Mouse (Mus musculus): ENCODE measurements at regions not wholly inside any gene's neighbourhood (a gene's known extent, or its start where the extent isn't known, plus 50 kb on each side); places are given as distances from the start of the nearest gene placed in this dataset.

GRCm38 (mm10) chr3:17795271-17796260 lies 152.6 kb upstream of the Cypt12 start:
- no peak for DNase-seq (ENCODE audit: low spot score in 2 of 2)

GRCm38 (mm10) chr3:17796766-17797165 lies 151.4 kb upstream of the Cypt12 start:
- DNase-seq (ENCODE audit: low spot score in 2 of 2) = no peak

DNA sequence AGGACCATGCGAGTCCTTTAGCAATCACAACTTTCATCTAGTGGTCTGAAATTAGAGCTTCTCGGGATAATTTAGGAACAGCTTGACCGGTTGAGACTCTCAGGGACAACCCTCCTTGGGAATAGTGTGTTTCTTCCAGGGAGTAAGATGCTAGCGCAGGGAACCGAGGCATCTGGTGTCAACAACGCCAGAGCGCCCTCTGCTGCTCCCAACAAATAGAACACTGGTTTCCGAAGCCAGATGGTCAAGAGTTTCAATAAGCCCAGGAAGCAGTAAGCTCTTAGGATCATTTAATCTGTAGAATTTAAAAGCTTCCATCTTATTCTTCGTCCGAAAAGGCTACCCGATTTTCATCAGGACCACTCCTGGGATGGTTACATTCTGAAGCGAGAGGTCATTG lies 149.8 kb upstream of the Cypt12 start:
- DNase-seq (ENCODE audit: low spot score in 2 of 2) = no peak

DNA sequence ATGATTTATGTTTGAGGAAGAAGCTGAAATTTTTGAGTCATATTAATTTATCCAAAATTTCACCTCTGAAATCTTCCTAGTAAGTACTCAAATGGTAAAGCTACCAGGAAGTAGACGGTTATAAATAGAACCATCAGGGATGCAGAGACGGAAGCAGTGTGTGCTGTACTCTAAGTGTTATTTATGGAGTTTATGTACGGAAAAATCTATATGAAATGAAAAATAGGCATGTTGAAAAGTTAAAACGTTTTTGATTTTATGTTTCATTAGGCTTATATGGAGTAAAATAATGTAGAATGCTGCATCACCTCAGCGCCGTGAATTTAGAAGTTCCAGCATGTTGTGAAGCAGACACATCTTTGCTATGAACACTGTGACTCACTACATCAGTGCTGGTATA lies 149.1 kb upstream of the Cypt12 start:
- DNase-seq (ENCODE audit: low spot score in 2 of 2) = no peak

- DNase-seq (ENCODE audit: low spot score in 2 of 2) = no peak
These were observed 147.4 kb upstream of the Cypt12 start for GRCm38 (mm10) chr3:17800810-17801209.

GRCm38 (mm10) chr3:17801479-17801878 lies 146.7 kb upstream of the Cypt12 start:
- DNase-seq (ENCODE audit: low spot score in 2 of 2) = no peak

GRCm38 (mm10) chr3:17805185-17805584 lies 143.0 kb upstream of the Cypt12 start:
- no peak for DNase-seq (ENCODE audit: low spot score in 2 of 2)

- DNase-seq (ENCODE audit: low spot score in 2 of 2) = no peak
These were observed 136.9 kb upstream of the Cypt12 start for GRCm38 (mm10) chr3:17811290-17811689.

- no peak for DNase-seq (ENCODE audit: low spot score in 2 of 2)
These were observed 124.0 kb upstream of the Cypt12 start for GRCm38 (mm10) chr3:17824201-17824600.

GRCm38 (mm10) chr3:17824662-17825061 lies 123.5 kb upstream of the Cypt12 start:
- no peak for DNase-seq (ENCODE audit: low spot score in 2 of 2)

GRCm38 (mm10) chr3:17825254-17825890 lies 122.8 kb upstream of the Cypt12 start:
- DNase-seq (ENCODE audit: low spot score in 2 of 2) = no peak

DNA sequence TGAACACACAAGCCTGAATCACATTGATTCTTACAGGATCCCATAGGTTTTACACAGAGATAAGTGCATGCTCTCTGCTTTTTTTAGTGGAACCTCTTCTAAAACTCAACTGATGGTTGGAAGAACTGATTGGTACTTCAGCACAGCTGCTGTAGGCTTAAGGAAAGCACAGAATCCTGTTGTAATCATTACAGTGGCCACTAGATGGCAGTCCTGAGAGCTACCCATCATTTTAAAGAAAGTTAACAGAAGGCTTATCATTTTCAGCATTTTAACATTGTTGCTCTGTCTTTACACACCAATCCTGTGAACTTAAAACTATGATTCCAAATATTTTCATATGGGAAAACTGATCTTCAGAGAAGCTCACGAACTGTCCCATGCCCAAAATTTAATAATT lies 113.5 kb upstream of the Cypt12 start:
- DNase-seq (ENCODE audit: low spot score in 2 of 2) = peak in 1 of 2 experiments; percentile 3

GRCm38 (mm10) chr3:17847609-17848008 lies 100.6 kb upstream of the Cypt12 start:
- no peak for DNase-seq (ENCODE audit: low spot score in 2 of 2)

DNA sequence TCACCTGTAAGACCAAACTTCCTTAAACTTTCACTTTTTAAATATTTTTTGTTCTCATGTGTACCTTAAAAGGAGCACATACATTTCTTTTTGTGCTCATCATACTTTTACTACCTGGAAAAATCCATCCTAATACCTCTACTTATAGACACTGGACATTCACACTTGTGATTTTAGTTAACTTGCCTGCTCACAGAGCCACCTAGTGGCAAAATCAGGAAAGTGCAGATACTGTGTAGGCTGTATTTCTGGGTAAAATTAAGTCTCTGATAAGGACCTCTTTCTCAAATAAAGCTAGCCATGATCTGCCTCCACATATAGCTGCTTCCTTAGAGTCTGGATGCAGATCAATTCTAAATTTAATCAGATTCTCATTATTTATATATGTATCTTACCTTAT lies 100.0 kb upstream of the Cypt12 start:
- no peak for DNase-seq (ENCODE audit: low spot score in 2 of 2)

DNA sequence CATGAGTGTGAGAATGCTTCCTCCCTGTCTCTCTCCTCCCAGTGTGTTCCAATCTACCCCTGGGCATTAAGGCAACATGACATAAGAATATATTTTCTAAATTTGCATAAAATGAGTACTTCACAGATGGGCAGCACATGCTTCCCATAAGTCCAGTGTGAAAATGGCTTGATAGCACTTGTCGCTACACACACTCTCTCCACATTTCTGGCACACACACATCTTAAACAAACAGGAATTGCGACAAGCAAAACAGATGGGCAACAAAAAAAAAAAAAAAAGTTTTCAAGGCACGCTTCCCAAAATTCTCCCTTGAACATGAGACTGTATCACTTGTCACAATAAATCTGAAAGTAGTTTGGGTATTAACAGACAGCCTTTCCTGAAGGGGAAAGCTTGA lies 85.8 kb upstream of the Cypt12 start:
- DNase-seq (ENCODE audit: low spot score in 2 of 2) = no peak

DNA sequence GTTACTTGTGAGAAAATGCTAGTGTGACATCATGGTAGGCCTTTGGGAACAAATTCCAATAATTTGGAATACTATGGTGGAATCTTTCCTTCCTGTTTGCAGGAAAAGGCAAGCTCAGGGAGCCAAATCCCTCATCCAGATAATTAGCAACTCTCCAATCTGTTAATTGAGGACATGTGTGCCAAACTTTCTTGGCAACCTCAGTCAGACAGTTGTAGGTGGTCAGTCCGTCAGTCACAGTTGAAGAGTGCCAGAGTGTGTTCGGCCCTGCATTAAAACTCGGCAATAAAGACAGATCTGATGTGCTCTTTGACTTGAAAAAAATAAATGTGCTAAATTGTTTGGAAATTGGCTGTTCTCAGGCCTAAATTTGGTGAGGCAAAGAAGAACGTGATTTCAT lies 83.1 kb upstream of the Cypt12 start:
- DNase-seq (ENCODE audit: low spot score in 2 of 2) = no peak

DNA sequence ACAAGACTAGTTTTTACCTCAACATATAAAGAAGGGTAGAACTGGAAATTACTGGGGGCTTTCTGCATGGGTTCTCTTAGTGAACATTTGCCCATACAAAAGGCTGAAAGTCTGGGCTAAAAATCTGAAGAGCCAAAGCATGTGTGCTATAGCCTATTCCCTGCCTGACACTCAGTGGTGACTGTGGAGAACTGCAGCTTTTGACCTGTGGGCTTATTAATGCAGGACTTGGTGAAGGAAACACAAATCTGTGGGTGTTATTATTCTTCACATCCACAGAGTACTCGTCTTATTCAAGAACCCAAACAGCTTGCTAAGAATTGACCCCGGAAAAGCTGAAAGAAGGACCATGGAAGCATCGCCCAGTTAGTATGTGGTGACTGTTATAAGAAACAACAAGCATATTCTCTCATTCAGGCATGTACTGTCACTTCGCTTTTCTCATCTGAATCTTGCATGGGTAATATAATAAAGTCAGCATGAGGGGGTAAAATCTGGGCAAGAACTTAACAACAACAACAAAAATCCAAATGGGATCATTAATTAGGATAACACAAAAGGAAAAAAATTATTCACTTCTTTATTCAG lies 77.2 kb upstream of the Cypt12 start:
- no peak for DNase-seq (ENCODE audit: low spot score in 2 of 2)

DNA sequence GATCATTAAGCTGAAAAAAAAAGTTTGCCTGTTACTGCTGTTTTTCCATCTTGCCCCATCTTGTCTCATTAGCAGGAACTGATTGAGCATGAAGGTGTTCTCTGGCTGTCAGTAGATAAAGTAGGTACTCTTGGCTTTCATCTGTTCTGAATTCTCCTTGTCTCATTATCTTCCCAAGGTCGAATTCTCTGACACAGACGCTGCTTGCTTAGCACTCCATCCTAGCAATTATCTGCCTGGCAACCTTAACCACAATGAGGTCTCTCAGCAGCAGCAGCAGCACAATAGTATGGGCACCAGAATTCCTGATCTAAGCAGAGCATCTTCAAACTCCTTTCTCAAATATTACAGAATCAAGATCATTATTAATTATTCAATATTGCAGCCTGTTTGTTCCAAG lies 52.3 kb upstream of the Cypt12 start:
- no peak for DNase-seq (ENCODE audit: low spot score in 2 of 2)

GRCm38 (mm10) chr3:17896756-17897155 lies 51.5 kb upstream of the Cypt12 start:
- DNase-seq (ENCODE audit: low spot score in 2 of 2) = no peak

Data from natural killer cell, adult 2 months (primary cell).